Mouse (Mus musculus): ENCODE measurements around the gene Gpr141. TPM values are rescaled to one million over a fixed set of nuclear protein-coding genes. Genes with fewer than 3 reads are reported as not detected.

Gene Gpr141
- polyA plus RNA-seq, 1 experiment: 0.01 TPM

DNA sequence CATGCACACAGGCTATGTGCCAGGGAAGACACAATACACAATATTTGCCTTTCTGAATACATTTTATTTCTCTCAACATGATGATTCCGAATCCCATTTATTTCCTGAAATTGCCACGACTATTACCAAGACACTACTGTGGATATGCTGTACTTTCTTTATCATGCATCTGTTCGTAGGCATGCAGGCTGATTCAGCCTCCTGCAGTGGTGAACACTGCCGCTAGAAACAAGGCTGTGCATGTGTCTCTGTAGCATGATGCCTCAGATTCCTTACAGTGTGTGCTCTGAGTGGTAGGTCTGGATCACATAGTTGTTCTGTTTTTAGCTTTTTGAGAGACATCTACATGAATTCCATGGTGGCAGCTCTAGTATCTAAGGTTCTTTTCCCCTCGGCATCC is 89.5 kb downstream of the Gpr141 start:
- Histone ChIP-seq H3K4me3 (ENCODE audit: insufficient read depth, poor library complexity, severe bottlenecking) (no peak overlapping the region), H3K36me3 (ENCODE audit: control insufficient read depth, insufficient read depth) (no peaks in the 10 kb centered on the region), H3K79me3 (ENCODE audit: low read depth) (no peaks in the 10 kb centered on the region), H3K79me2 (ENCODE audit: control insufficient read depth, insufficient read depth) (no peaks in the 10 kb centered on the region), H3K27me3 (ENCODE audit: control insufficient read depth, insufficient read depth, insufficient read length) (no peaks in the 10 kb centered on the region), H3ac (ENCODE audit: control insufficient read depth, insufficient read length, low read depth) (no peak overlapping the region)
- TF ChIP-seq CTCF (IDR thresholded peaks at IDR 0.05; ENCODE audit: control insufficient read depth, insufficient read depth, insufficient read length) (no peak), CEBPB (IDR thresholded peaks at IDR 0.05; ENCODE audit: low read depth) (no peak)

DNA sequence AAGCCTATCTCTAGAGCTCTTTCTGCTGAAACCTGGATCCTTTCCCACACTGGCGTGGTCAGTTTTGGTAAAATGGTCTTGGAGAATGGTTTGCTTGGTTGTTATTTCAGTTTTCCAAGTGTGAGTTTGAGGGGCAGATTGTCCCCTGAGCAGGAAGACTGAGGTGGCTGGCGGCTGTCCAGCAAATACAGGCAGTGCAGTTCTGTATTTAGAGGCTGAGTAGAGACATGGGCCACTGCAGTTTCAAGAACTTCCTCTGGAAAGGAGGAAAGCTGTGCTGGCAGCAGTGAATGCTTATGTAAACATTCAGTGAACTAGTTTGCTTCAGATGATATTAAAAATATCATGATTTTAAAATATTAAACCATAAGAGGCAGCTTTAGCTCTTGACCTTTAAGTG is 93.2 kb downstream of the Gpr141 start:
- H3K79me2 ChIP-seq (ENCODE audit: control insufficient read depth, insufficient read depth): no peaks in the 10 kb centered on the region
- H3K79me3 ChIP-seq (ENCODE audit: low read depth): no peaks in the 10 kb centered on the region
- TF ChIP-seq CEBPB (IDR thresholded peaks at IDR 0.05; ENCODE audit: low read depth) (no peak), MAX (IDR thresholded peaks at IDR 0.05) (no peak), MYOG (IDR thresholded peaks at IDR 0.05; ENCODE audit: control insufficient read depth, extremely low read depth, insufficient read length) (no peak), MYOD1 (IDR thresholded peaks at IDR 0.05; ENCODE audit: control insufficient read depth, insufficient read length, low read depth) (no peak), USF1 (IDR thresholded peaks at IDR 0.05; ENCODE audit: low read depth) (no peak), FOSL1 (IDR thresholded peaks at IDR 0.05; ENCODE audit: insufficient read depth, low read length, poor library complexity, severe bottlenecking) (no peak), CTCF (IDR thresholded peaks at IDR 0.05; ENCODE audit: control insufficient read depth, insufficient read depth, insufficient read length) (no peak)
- H3K4me3 ChIP-seq (ENCODE audit: insufficient read depth, poor library complexity, severe bottlenecking): no peak overlapping the region
- no peaks in the 10 kb centered on the region for H3K36me3 ChIP-seq (ENCODE audit: control insufficient read depth, insufficient read depth)
- H3ac ChIP-seq (ENCODE audit: control insufficient read depth, insufficient read length, low read depth): no peak overlapping the region
- H3K27me3 ChIP-seq (ENCODE audit: control insufficient read depth, insufficient read depth, insufficient read length): no peaks in the 10 kb centered on the region

DNA sequence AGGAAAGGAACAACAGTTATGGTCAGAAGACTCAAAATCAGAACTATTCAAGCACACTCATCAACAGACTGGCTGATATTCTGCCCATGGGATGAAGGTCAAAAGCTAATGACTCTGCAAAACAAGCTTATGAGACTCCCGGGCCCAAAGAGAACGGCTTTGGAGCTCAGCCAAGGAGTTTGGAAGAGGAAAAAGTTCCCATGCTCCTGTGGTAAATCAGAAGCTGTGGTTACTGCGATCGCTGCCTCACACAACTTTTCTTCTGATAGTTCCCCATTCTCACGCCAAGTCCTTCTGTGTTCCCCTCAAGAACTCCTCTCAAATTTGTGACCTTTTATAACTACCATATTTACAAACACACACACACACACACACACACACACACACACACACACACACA is 105.1 kb downstream of the Gpr141 start:
- no peaks in the 10 kb centered on the region for H3K79me3 ChIP-seq (ENCODE audit: low read depth)
- H3ac ChIP-seq (ENCODE audit: control insufficient read depth, insufficient read length, low read depth): no peak overlapping the region
- no peaks in the 10 kb centered on the region for H3K79me2 ChIP-seq (ENCODE audit: control insufficient read depth, insufficient read depth)
- TF ChIP-seq USF1 (IDR thresholded peaks at IDR 0.05; ENCODE audit: low read depth) (no peak), MYOG (IDR thresholded peaks at IDR 0.05; ENCODE audit: control insufficient read depth, extremely low read depth, insufficient read length) (no peak), CEBPB (IDR thresholded peaks at IDR 0.05; ENCODE audit: low read depth) (no peak), MAX (IDR thresholded peaks at IDR 0.05) (no peak), MYOD1 (IDR thresholded peaks at IDR 0.05; ENCODE audit: control insufficient read depth, insufficient read length, low read depth) (no peak), FOSL1 (IDR thresholded peaks at IDR 0.05; ENCODE audit: insufficient read depth, low read length, poor library complexity, severe bottlenecking) (no peak), CTCF (IDR thresholded peaks at IDR 0.05; ENCODE audit: control insufficient read depth, insufficient read depth, insufficient read length) (no peak)
- H3K27me3 ChIP-seq (ENCODE audit: control insufficient read depth, insufficient read depth, insufficient read length): no peaks in the 10 kb centered on the region
- no peaks in the 10 kb centered on the region for H3K36me3 ChIP-seq (ENCODE audit: control insufficient read depth, insufficient read depth)
- no peak overlapping the region for H3K4me3 ChIP-seq (ENCODE audit: insufficient read depth, poor library complexity, severe bottlenecking)

DNA sequence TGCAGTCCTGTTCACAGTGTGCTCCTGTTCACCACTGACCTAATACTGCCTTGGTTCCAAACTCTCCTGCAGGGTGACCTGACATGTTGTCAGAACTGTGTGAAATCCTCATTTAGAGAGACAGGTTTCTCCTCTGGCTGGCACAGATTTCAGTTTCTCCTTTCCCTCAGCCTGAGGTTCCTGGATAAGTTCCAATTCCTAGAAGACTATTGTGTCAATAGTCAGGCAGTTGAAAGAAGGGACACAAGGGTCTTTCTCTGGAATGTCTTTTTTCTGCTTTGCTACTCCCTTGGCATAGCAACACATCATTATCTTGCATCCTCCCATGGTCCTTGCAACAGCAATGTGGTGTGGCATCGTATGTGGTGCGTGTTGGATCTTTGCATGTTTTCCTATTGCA is 106.9 kb downstream of the Gpr141 start:
- H3K79me3 ChIP-seq (ENCODE audit: low read depth): no peaks in the 10 kb centered on the region
- no peaks in the 10 kb centered on the region for H3K27me3 ChIP-seq (ENCODE audit: control insufficient read depth, insufficient read depth, insufficient read length)
- H3K4me3 ChIP-seq (ENCODE audit: insufficient read depth, poor library complexity, severe bottlenecking): no peak overlapping the region
- H3K79me2 ChIP-seq (ENCODE audit: control insufficient read depth, insufficient read depth): no peaks in the 10 kb centered on the region
- TF ChIP-seq CEBPB (IDR thresholded peaks at IDR 0.05; ENCODE audit: low read depth): no peak
- H3K36me3 ChIP-seq (ENCODE audit: control insufficient read depth, insufficient read depth): no peaks in the 10 kb centered on the region
- H3ac ChIP-seq (ENCODE audit: control insufficient read depth, insufficient read length, low read depth): no peak overlapping the region

DNA sequence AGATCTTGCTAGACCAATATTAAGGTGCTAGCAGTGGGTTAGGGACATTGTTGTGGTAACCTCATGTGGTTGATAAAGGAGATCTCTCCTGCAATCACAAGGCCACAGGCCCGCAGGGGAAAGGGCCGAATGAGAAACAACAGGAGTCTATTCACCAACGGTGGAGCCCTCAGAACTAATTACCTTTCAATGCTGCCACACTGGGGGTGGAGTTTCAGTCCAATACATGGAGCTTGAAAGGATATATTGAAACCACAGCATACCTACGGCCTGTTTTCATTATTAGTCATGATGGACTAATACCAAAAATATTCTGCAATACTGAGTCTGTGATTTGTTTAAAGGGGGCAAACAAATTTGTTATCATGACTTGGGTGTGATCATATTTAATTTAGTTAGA is 120.3 kb downstream of the Gpr141 start:
- TF ChIP-seq MYOD1 (IDR thresholded peaks at IDR 0.05; ENCODE audit: control insufficient read depth, insufficient read length, low read depth) (no peak), MAX (IDR thresholded peaks at IDR 0.05) (no peak), FOSL1 (IDR thresholded peaks at IDR 0.05; ENCODE audit: insufficient read depth, low read length, poor library complexity, severe bottlenecking) (no peak), USF1 (IDR thresholded peaks at IDR 0.05; ENCODE audit: low read depth) (no peak), CTCF (IDR thresholded peaks at IDR 0.05; ENCODE audit: control insufficient read depth, insufficient read depth, insufficient read length) (no peak), CEBPB (IDR thresholded peaks at IDR 0.05; ENCODE audit: low read depth) (no peak), MYOG (IDR thresholded peaks at IDR 0.05; ENCODE audit: control insufficient read depth, extremely low read depth, insufficient read length) (no peak)
- peaks cover 4% of the 10 kb centered on the region for H3K27me3 ChIP-seq (ENCODE audit: control insufficient read depth, insufficient read depth, insufficient read length)
- no peak overlapping the region for H3K4me3 ChIP-seq (ENCODE audit: insufficient read depth, poor library complexity, severe bottlenecking)
- no peaks in the 10 kb centered on the region for H3K79me2 ChIP-seq (ENCODE audit: control insufficient read depth, insufficient read depth)
- H3K79me3 ChIP-seq (ENCODE audit: low read depth): no peaks in the 10 kb centered on the region
- no peaks in the 10 kb centered on the region for H3K36me3 ChIP-seq (ENCODE audit: control insufficient read depth, insufficient read depth)
- H3ac ChIP-seq (ENCODE audit: control insufficient read depth, insufficient read length, low read depth): no peak overlapping the region

DNA sequence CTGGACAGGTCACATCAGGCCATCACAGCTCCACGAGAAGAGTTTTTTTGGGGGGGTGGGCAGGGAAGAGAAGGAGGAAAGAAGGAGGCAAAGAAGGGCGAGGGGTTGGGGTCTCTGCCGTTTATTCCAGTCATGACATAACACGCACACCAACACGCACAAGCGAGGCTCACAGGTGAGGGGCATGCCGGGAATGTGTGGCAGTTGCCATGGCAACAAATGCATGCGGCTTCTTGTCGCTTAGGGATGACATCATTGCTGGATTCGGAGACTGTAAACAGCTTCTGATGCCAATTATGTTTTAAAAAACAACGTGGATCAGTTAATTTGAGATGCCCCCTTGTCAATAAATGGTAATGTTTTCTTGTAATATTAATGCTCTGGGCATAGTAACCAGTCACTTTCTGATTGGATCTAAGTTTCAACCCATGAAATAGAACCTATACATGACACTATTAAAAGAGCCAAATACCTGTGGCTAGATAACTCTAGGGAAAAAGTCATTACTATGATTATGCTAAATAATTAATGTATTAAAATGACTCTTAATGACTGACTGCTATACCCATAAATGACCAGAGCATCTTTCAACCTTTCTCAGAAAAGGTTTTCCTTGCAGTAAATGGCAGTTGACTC is 122.5 kb downstream of the Gpr141 start:
- no peak overlapping the region for H3ac ChIP-seq (ENCODE audit: control insufficient read depth, insufficient read length, low read depth)
- H3K79me2 ChIP-seq (ENCODE audit: control insufficient read depth, insufficient read depth): no peaks in the 10 kb centered on the region
- no peaks in the 10 kb centered on the region for H3K36me3 ChIP-seq (ENCODE audit: control insufficient read depth, insufficient read depth)
- TF ChIP-seq FOSL1 (IDR thresholded peaks at IDR 0.05; ENCODE audit: insufficient read depth, low read length, poor library complexity, severe bottlenecking) (no peak), USF1 (IDR thresholded peaks at IDR 0.05; ENCODE audit: low read depth) (no peak), CEBPB (IDR thresholded peaks at IDR 0.05; ENCODE audit: low read depth) (no peak), MYOD1 (IDR thresholded peaks at IDR 0.05; ENCODE audit: control insufficient read depth, insufficient read length, low read depth) (no peak), MAX (IDR thresholded peaks at IDR 0.05) (no peak), MYOG (IDR thresholded peaks at IDR 0.05; ENCODE audit: control insufficient read depth, extremely low read depth, insufficient read length) (no peak), CTCF (IDR thresholded peaks at IDR 0.05; ENCODE audit: control insufficient read depth, insufficient read depth, insufficient read length) (no peak)
- peaks cover 6% of the 10 kb centered on the region for H3K27me3 ChIP-seq (ENCODE audit: control insufficient read depth, insufficient read depth, insufficient read length)
- H3K4me3 ChIP-seq (ENCODE audit: insufficient read depth, poor library complexity, severe bottlenecking): no peak overlapping the region
- no peaks in the 10 kb centered on the region for H3K79me3 ChIP-seq (ENCODE audit: low read depth)
